Mouse (Mus musculus) kidney, embryonic 15.5 days (tissue): ENCODE results near the gene Rapgef5. TPM values are rescaled to one million over a fixed set of nuclear protein-coding genes. Genes with fewer than 3 reads are reported as not detected.
"Not testable (repeated sequence)": the region's sequence is repeated elsewhere in the genome, so short reads cannot be mapped to it uniquely, and the experiment has no call there.

ENCODE experiments used
- ATAC-seq: fragments of 200-750 bp; cut with Nextera tagmentation; replicated peaks from 2 replicates; pipeline ENCODE4 v1.8.0; 2017; ENCODE audit warnings: moderate TSS enrichment; ENCODE audit not compliant: low FRiP score
- H3K27ac ChIP-seq: fragments of 300-500 bp; sonication (generic); 2 replicates; pipeline ENCODE4 v1.5.1; 2015; ENCODE audit warnings: mild to moderate bottlenecking, inconsistent platforms
- H3K27me3 ChIP-seq: fragments of 300-500 bp; sonication (generic); 2 replicates; pipeline ENCODE4 v1.6.1; 2015; ENCODE audit warnings: inconsistent platforms
- H3K36me3 ChIP-seq: fragments of 300-500 bp; sonication (generic); 2 replicates; pipeline ENCODE4 v1.6.1; 2015; ENCODE audit warnings: inconsistent platforms
- H3K4me1 ChIP-seq: fragments of 300-500 bp; sonication (generic); 2 replicates; pipeline ENCODE4 v1.6.1; 2015; ENCODE audit warnings: inconsistent platforms
- H3K4me2 ChIP-seq: fragments of 300-500 bp; sonication (generic); 2 replicates; pipeline ENCODE4 v1.6.1; 2015; ENCODE audit warnings: moderate library complexity, mild to moderate bottlenecking, inconsistent platforms
- H3K4me3 ChIP-seq: fragments of 300-500 bp; sonication (generic); replicated peaks from 2 replicates; pipeline ENCODE4 v1.5.1; 2015; ENCODE audit warnings: mild to moderate bottlenecking, inconsistent platforms
- H3K9ac ChIP-seq: fragments of 300-500 bp; sonication (generic); 2 replicates; pipeline ENCODE4 v1.6.1; 2015; ENCODE audit warnings: mild to moderate bottlenecking, inconsistent platforms
- H3K9me3 ChIP-seq: fragments of 300-500 bp; sonication (generic); replicated peaks from 2 replicates; pipeline ENCODE4 v1.6.1; 2016; ENCODE audit warnings: inconsistent platforms
- WGBS: fragments of 180-500 bp; shearing (Covaris S2); methylation state at CpG from one replicate; pipeline ENCODE4 v1.1.7; 2015; ENCODE audit warnings: mixed read lengths; 5-methylcytosine and 5-hydroxymethylcytosine counted together
- polyA plus RNA-seq: library from polyadenylated mRNA; unstranded; fragments of >200 nt; fragmentation: Nextera tagmentation; extraction: Ambion mirVana; gene quantifications from 2 replicates; pipeline ENCODE4 v1.2.1, GENCODE M21; 2015

The Rapgef5 gene
- polyA plus RNA-seq, 1 experiment from 2014 or later = 14.2 TPM

DNA sequence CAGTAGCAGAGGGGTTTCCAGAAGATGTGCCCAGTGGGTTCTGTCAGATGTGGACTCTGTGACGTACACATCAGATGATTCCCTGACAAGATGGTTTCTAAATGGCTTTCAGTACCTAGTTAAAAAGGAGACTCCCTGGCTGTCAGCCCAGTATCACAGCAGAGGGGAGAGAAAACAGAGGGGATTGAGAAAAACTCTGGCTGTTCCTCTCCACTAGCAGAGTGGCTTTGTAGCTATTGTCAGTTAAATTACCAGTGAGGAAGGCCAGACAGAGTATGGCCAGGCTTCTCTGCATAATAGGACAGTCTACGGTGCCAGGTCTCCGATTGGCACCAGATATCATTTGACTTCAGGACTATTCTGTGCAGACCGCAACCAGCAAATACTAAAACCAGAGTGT is 279.0 kb downstream of the Rapgef5 start:
- no peaks in the 10 kb centered on the region for H3K36me3 ChIP-seq
- WGBS = 89% methylated on average over 4 of the region's 4 CpGs
- H3K4me3 ChIP-seq = no peak overlapping the region
- H3K4me1 ChIP-seq = no peaks in the 10 kb centered on the region
- no peak overlapping the region for H3K27ac ChIP-seq
- no peak for ATAC-seq
- H3K9ac ChIP-seq = no peak overlapping the region
- H3K9me3 ChIP-seq = no peaks in the 10 kb centered on the region
- H3K4me2 ChIP-seq = no peak overlapping the region
- no peaks in the 10 kb centered on the region for H3K27me3 ChIP-seq

DNA sequence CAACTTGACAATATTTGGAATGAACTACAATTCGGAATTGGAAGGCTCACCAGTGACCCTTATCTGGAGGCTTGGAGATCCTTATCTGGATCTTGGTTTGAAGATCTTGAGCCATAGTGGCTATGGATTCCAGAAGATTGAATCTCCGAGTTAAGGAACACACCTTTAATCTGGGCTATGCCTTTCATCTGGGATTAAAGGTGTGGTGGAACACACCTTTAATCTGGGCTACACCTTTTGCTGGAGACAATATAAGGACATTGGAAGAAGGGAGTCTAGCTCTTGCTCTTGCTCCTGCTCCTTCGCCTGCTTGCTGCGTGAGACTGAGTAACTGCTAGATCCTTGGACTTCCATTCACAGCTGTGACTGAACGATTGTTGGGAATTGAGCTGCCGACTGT is 287.7 kb downstream of the Rapgef5 start, which contains the start of gene Cdca7l:
TSS of gene Cdca7l (plus strand) at position 301 of the 400 bp plus-strand sequence.
- H3K27ac ChIP-seq, H3K9ac ChIP-seq, H3K36me3 ChIP-seq, H3K4me2 ChIP-seq, H3K9me3 ChIP-seq, H3K4me3 ChIP-seq, ATAC-seq, H3K4me1 ChIP-seq: not testable (repeated sequence)
- 94% methylated on average over 2 of the region's 6 CpGs for WGBS
- peaks cover 32% of the 10 kb centered on the region for H3K27me3 ChIP-seq

DNA sequence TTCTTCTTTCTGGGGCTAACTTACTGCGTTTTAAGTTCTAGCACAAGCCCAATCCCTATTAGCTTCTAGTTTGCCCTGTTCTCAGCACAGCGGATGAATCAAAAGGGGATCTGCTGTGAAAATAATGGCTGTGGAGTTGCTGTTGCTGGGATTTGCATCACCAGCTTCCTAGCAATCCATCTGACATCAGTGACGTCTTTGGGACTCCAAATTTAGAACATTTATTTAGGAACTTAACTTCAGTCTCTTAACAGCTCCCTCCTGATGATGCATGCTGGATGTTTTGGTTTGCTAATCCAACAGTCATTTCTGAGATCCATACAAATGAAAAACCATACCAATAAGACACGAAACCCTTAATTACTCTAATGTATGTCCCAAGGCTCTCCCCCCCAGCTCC is 289.3 kb downstream of the Rapgef5 start:
- no peak for ATAC-seq
- 78% methylated on average over 4 of the region's 4 CpGs for WGBS
- H3K27me3 ChIP-seq = peaks cover 32% of the 10 kb centered on the region

DNA sequence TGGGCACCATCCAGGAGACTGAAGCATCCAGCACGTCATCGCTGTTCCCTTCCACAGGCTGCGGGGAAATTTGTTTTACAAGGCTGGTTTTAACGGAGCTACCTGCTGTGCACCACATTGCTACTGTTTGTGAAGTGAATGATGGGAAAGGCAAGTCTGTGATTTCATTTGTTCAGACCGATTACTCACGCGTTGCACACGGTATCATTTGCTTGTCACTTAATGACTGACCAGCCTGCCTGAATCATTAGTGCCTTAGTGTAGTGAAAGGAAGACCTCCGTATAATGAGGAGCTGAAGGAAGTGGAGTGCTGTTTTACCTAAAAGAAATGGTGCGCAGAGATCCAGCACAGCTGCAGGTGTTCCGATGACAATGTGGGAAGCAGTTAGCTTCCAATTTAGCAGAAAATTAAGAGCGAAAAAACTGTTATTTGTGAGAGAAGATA is 289.8 kb downstream of the Rapgef5 start:
- ATAC-seq = no peak
- no peaks in the 10 kb centered on the region for H3K9me3 ChIP-seq
- no peak overlapping the region for H3K9ac ChIP-seq
- H3K27me3 ChIP-seq = peaks cover 32% of the 10 kb centered on the region
- H3K36me3 ChIP-seq = no peaks in the 10 kb centered on the region
- no peak overlapping the region for H3K4me2 ChIP-seq
- WGBS = 42% methylated on average over 12 of the region's 12 CpGs
- H3K27ac ChIP-seq = no peak overlapping the region
- H3K4me1 ChIP-seq = peaks cover 7% of the 10 kb centered on the region
- no peak overlapping the region for H3K4me3 ChIP-seq

More for the DNA sequence above, 289.3 kb downstream of the Rapgef5 start:
- Histone ChIP-seq H3K36me3 (no peaks in the 10 kb centered on the region), H3K4me3 (no peak overlapping the region), H3K9me3 (no peaks in the 10 kb centered on the region), H3K4me2 (no peak overlapping the region), H3K27ac (no peak overlapping the region), H3K9ac (no peak overlapping the region), H3K4me1 (peaks cover 7% of the 10 kb centered on the region)

DNA sequence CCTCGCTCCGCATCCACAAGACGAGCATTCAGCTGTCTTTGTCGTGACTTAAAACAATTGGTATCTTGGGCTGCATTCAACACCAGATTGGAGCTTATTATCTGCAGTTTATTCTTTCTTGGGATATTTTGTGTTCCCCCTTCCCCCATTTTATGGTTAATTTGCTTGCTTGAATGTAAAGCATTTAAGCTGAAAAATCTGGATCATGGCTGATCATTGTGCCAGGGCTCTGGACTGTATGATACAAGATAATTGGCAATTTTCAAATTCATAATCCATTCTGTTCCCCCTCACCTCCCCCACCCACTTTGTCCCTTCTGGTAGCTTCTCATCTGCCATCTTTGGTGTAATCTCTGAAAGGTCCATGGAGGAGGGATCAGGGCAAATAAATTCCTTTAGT is 290.2 kb downstream of the Rapgef5 start:
- no peak for ATAC-seq
- Histone ChIP-seq H3K27ac (no peak overlapping the region), H3K27me3 (peaks cover 32% of the 10 kb centered on the region), H3K4me1 (peaks cover 10% of the 10 kb centered on the region), H3K36me3 (no peaks in the 10 kb centered on the region), H3K4me3 (no peak overlapping the region), H3K4me2 (no peak overlapping the region), H3K9me3 (no peaks in the 10 kb centered on the region), H3K9ac (no peak overlapping the region)
- 77% methylated on average over 4 of the region's 4 CpGs for WGBS

DNA sequence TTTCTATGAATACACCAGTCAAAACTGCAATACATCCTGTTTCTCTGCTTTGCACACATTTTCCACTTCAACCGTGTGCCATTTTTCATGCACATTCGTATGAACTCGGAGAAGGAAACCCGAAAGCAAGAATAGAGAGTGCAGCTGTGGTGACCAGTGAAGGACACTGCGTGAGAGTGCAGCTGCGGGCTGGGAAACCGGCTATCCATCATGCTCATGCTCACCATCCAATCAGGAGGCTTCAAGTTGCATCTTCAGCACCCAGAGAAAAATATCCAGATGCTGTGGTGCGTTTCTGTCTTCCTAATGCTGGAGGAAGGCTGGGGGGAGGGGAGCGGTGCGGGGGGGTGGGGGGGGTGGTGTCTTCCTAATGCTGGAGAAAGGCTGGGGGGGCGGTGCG is 291.4 kb downstream of the Rapgef5 start:
- H3K27me3 ChIP-seq = peaks cover 32% of the 10 kb centered on the region
- no peaks in the 10 kb centered on the region for H3K36me3 ChIP-seq
- 33% methylated on average over 10 of the region's 12 CpGs for WGBS
- H3K4me3 ChIP-seq = no peak overlapping the region
- H3K27ac ChIP-seq = no peak overlapping the region
- no peak overlapping the region for H3K4me2 ChIP-seq
- no peak overlapping the region for H3K9ac ChIP-seq
- no peaks in the 10 kb centered on the region for H3K9me3 ChIP-seq
- peaks cover 10% of the 10 kb centered on the region for H3K4me1 ChIP-seq
- peak; percentile 53 for ATAC-seq

DNA sequence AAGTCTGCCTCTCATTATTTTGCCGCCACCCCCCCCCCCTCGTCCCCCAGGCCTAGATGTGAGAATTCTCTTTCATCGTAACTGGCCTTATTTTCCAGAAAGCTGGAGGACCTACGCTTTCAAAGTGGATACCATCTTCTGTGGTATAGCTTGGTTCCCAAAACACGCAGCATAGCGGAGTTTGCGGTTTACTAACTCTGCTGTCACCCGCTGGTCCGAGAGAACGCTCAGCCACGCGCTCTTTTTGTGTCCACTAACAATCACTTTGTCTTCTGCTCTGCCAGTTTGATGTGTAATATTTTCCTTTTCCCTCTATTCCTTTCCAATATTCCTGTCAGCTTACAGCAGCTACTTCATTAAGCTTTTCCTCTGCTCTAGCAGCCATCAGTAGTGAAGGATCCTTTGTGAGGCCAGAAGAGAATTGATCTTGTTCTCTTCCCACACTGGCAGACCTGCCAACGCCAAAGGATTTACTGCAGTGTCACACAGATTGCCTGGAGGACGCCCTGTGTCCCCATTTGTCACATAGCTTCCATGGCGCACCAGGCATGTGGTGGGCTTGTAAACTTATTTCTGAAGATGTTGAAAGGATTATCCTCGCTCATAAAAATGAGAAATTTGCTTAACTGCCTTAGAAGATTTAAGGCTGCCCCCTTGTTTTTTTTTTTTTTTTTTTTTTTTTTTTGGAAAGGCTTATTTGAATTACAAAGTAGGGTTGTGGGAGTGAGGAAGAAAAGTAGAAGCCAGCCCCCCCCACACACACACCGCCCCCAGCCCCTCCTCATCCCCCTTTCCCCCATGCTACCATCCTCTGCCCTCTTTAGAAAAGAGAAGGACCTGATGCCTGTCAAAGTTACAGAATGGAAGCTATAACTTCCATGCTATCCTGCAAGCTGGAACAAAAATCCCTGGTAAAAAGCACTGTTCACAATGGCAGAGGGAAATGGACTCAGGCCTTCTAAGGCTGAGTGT is 292.4 kb downstream of the Rapgef5 start:
- Histone ChIP-seq H3K4me3 (no peak overlapping the region), H3K9me3 (no peaks in the 10 kb centered on the region), H3K36me3 (no peaks in the 10 kb centered on the region), H3K4me1 (peaks cover 10% of the 10 kb centered on the region), H3K4me2 (peak overlapping the region; percentile 43), H3K27ac (no peak overlapping the region), H3K27me3 (peaks cover 32% of the 10 kb centered on the region), H3K9ac (no peak overlapping the region)
- ATAC-seq = no peak
- 22% methylated on average over 17 of the region's 17 CpGs for WGBS
